Mouse (Mus musculus): ENCODE measurements around the gene Drc7.

DNA sequence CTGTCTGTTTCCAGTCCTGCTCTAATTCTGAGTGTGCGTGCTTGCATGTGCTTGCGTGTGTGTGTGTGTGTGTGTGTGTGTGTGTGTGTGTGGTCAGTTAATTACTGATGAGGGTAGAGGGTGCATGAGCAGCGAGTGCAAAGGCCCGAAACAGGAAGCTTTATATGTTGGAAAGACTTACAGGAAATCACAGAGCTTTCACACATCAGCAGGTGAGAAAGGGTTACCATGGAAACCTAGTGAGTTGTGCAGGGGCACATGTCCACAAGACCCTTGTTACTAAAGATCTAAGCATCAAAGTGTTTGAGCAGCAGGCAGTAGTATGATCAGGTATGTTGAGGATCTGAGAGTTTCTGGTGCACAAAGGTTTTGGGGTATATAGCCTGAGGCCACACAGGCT is 29.4 kb downstream of the Drc7 start:
- TF ChIP-seq CTCF (IDR thresholded peaks at IDR 0.05; ENCODE audit: borderline replicate concordance, control insufficient read depth, extremely low read depth, insufficient read depth, low read length, poor library complexity) (no peak), POLR2A (IDR thresholded peaks at IDR 0.05; ENCODE audit: control insufficient read depth, extremely low read depth, insufficient read depth, low read length, poor library complexity) (no peak)
